Mouse (Mus musculus): ENCODE data around the gene Slc15a2. TPM values are rescaled to one million over a fixed set of nuclear protein-coding genes. Genes with fewer than 3 reads are reported as not detected.

Gene Slc15a2
- polyA plus RNA-seq, 1 experiment, result 15.3 TPM

DNA sequence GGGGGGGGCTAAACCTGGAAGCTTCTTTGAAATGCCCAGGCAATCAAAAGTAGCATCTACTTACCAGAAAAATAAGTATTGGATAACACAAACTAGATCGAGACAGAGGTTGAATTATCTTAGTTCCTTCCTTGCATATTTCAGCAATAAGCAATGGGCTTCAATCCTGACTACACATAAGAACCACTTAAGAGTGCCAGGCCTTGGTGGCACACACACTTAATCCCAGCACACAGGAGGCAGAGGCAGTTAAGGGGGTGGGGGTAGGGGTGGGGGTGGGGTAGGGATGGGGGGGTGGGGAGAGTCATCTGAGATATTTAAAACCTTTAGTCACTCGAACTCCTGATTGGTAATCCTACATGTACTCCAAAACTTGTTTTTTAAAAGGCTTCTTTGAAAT, 13.5 kb downstream of the Slc15a2 start:
- Histone ChIP-seq H3K4me3 (ENCODE audit: insufficient read depth, low read length) (no peak overlapping the region), H3K4me1 (ENCODE audit: control insufficient read depth, insufficient read depth, low read length) (peaks cover 4% of the 10 kb centered on the region), H3K27ac (ENCODE audit: insufficient read depth, low read depth, low read length) (no peak overlapping the region)
- TF ChIP-seq CTCF (IDR thresholded peaks at IDR 0.05; ENCODE audit: low read depth, low read length) (no peak), POLR2A (IDR thresholded peaks at IDR 0.05; ENCODE audit: borderline replicate concordance, low read depth, low read length) (no peak)

DNA sequence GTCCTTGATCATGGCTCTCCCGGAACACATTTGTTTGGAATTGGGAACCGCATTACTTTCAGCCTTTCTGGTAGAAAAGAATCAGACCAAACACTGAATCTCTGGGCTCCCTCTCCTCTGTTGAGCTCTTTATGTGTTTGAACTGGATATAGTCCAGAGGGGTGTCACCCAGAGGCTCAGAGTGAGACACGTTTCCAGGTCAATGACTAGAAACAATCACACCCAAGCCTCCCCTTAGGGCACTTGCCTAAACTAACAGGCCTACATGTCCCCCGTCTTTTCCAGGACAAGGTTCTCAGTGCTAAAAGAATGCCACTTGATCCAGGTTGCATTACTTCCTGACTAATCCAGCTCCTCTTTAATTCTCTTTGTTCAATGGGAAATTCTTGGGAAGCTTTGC, 13.9 kb downstream of the Slc15a2 start:
- Histone ChIP-seq H3K27ac (ENCODE audit: insufficient read depth, low read depth, low read length) (no peak overlapping the region), H3K4me1 (ENCODE audit: control insufficient read depth, insufficient read depth, low read length) (peaks cover 3% of the 10 kb centered on the region), H3K4me3 (ENCODE audit: insufficient read depth, low read length) (no peak overlapping the region)
- TF ChIP-seq CTCF (IDR thresholded peaks at IDR 0.05; ENCODE audit: low read depth, low read length) (no peak), POLR2A (IDR thresholded peaks at IDR 0.05; ENCODE audit: borderline replicate concordance, low read depth, low read length) (no peak)

DNA sequence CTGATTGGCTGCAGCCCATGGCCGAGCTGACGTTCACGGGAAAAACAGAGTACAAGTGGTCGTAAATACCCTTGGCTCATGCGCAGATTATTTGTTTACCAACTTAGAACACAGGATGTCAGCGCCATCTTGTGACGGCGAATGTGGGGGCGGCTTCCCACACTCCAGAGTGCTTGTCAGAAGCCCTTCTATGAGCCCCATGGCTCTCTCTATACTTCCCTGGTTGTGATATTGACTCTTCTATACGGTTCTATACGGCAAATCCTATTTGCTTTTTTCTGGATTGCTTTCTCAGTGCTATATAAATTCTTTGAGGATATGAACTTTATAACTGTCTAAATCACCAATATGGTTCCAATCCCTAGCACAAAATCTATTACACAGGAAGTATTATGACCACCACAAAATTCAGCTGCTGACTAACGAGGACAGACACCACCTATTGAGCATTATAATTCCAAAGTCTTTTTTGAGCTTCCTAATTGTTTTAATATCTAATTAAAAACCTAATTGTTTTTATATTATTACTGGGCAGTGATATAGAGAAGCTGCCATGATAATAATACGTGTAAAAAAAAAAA, 14.5 kb downstream of the Slc15a2 start:
- no peaks in the 10 kb centered on the region for H3K4me1 ChIP-seq (ENCODE audit: control insufficient read depth, insufficient read depth, low read length)
- H3K4me3 ChIP-seq (ENCODE audit: insufficient read depth, low read length), result no peak overlapping the region
- TF ChIP-seq POLR2A (IDR thresholded peaks at IDR 0.05; ENCODE audit: borderline replicate concordance, low read depth, low read length), result no peak
- TF ChIP-seq CTCF (IDR thresholded peaks at IDR 0.05; ENCODE audit: low read depth, low read length), result no peak
- H3K27ac ChIP-seq (ENCODE audit: insufficient read depth, low read depth, low read length), result no peak overlapping the region

DNA sequence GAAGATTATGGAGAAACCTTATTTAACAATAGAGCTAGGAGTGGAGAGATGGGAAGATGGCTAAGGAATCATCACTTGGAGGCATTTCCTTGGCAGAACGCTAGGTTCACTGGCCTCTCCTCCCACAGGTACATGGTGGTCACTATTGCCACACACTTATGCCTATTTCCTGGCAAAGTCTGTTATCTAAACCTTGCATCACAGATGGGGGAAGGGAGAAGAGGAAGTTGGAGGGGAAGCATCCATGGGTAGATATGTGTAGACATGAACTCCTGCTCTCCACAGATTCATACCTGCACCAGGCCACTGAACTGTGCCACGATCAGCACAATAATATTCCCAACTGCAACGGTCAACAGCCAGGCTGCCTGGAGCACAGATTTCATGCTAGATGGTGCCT, 32.8 kb downstream of the Slc15a2 start:
- peaks cover 31% of the 10 kb centered on the region for H3K4me1 ChIP-seq (ENCODE audit: control insufficient read depth, insufficient read depth, low read length)
- no peak overlapping the region for H3K27ac ChIP-seq (ENCODE audit: insufficient read depth, low read depth, low read length)
- no peak overlapping the region for H3K4me3 ChIP-seq (ENCODE audit: insufficient read depth, low read length)
- TF ChIP-seq POLR2A (IDR thresholded peaks at IDR 0.05; ENCODE audit: borderline replicate concordance, low read depth, low read length) (no peak), CTCF (IDR thresholded peaks at IDR 0.05; ENCODE audit: low read depth, low read length) (no peak)

DNA sequence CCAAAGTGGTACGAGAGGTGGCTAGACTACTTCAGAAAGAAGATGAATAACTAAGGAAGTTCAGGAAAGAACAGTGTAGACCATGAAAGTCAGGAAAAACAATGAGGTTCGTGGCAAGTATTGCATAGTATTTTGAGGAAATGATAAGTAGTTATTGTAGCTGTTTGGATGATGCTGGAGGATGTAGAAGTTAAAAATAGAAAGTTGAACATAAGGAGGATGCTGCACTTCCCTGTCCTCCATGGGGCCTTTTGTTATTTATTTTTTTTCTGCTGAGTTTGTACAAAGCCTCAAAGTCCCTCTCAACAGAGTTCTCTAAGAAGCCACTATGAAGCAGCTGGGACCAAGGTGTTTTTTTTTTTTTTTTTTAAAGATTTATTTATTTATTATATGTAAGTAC, 37.0 kb downstream of the Slc15a2 start:
- no peak for TF ChIP-seq CTCF (IDR thresholded peaks at IDR 0.05; ENCODE audit: low read depth, low read length)
- no peak for TF ChIP-seq POLR2A (IDR thresholded peaks at IDR 0.05; ENCODE audit: borderline replicate concordance, low read depth, low read length)
- peaks cover 33% of the 10 kb centered on the region for H3K4me1 ChIP-seq (ENCODE audit: control insufficient read depth, insufficient read depth, low read length)
- H3K4me3 ChIP-seq (ENCODE audit: insufficient read depth, low read length), result no peak overlapping the region
- H3K27ac ChIP-seq (ENCODE audit: insufficient read depth, low read depth, low read length), result peak overlapping the region; percentile 74

DNA sequence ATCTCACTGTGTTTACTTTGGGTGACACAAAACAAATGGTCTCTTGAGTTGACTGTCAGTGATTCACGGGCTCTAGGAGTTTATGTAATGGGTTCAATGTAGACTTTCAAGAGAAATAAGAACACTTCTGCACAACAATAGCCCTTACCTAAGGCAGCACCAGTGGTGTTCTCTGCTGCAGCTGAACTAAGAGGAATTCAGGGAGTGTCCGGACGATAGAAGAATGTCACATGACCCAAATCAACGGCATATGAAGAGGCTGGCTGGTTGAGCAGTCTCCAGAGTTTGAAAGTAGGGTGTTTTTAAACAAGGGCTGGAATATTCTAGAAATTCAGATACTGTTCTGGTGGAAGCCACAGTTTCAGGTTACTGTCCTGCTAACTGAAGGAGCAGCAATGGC, 37.7 kb downstream of the Slc15a2 start:
- H3K4me1 ChIP-seq (ENCODE audit: control insufficient read depth, insufficient read depth, low read length), result peaks cover 30% of the 10 kb centered on the region
- H3K4me3 ChIP-seq (ENCODE audit: insufficient read depth, low read length), result no peak overlapping the region
- H3K27ac ChIP-seq (ENCODE audit: insufficient read depth, low read depth, low read length), result peak overlapping the region; percentile 74
- TF ChIP-seq CTCF (IDR thresholded peaks at IDR 0.05; ENCODE audit: low read depth, low read length) (no peak), POLR2A (IDR thresholded peaks at IDR 0.05; ENCODE audit: borderline replicate concordance, low read depth, low read length) (no peak)

DNA sequence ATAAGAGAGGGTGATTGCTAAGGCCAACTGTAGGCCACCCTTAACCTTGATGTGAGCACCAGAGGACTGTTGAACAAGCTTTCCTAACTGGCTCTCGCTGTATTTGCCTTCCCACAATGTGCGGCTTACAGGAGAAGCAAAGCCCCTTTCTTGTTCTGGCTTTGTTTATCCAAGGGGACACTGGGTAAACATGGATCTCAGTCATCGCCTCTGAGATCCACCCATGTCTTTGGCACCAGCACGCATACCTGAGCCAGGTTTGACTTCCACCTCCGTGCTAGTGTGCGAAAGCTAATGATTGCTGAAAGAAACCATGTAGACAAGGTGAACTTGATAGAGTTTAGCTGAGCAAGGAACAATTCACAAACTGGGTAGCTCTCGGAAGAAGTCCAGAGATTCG, 41.2 kb downstream of the Slc15a2 start:
- Histone ChIP-seq H3K4me1 (ENCODE audit: control insufficient read depth, insufficient read depth, low read length) (peaks cover 18% of the 10 kb centered on the region), H3K27ac (ENCODE audit: insufficient read depth, low read depth, low read length) (no peak overlapping the region), H3K4me3 (ENCODE audit: insufficient read depth, low read length) (no peak overlapping the region)
- TF ChIP-seq CTCF (IDR thresholded peaks at IDR 0.05; ENCODE audit: low read depth, low read length) (no peak), POLR2A (IDR thresholded peaks at IDR 0.05; ENCODE audit: borderline replicate concordance, low read depth, low read length) (no peak)

DNA sequence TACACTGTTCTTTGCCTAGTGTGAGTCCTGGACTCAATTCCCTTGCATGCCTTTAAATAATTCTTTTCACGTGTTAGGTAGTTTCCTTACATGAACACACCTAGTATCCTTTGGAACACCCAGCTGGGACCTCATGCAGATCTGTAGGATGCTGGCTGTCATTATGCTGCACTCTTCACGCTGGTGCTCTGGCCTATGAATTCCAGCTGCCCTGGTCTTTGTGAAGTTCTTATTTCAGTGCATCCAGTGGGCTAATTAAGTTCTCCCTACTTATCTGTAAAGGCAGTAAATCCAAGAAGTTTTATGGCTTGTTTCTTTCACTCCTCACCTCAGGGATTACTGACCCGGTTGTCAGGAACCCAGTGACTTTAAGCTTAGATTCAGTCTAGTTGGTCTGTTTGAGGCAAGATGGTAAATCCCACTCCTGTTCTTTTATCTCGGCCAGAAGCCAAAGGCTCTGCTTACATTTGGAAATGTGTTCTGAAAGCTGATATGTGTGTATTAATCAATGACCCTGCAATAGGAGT, 45.3 kb downstream of the Slc15a2 start:
- TF ChIP-seq POLR2A (IDR thresholded peaks at IDR 0.05; ENCODE audit: borderline replicate concordance, low read depth, low read length), result no peak
- TF ChIP-seq CTCF (IDR thresholded peaks at IDR 0.05; ENCODE audit: low read depth, low read length), result no peak
- no peak overlapping the region for H3K27ac ChIP-seq (ENCODE audit: insufficient read depth, low read depth, low read length)
- H3K4me1 ChIP-seq (ENCODE audit: control insufficient read depth, insufficient read depth, low read length), result peaks cover under 1% of the 10 kb centered on the region; the same call in 1 of the 2 replicates
- no peak overlapping the region for H3K4me3 ChIP-seq (ENCODE audit: insufficient read depth, low read length)

DNA sequence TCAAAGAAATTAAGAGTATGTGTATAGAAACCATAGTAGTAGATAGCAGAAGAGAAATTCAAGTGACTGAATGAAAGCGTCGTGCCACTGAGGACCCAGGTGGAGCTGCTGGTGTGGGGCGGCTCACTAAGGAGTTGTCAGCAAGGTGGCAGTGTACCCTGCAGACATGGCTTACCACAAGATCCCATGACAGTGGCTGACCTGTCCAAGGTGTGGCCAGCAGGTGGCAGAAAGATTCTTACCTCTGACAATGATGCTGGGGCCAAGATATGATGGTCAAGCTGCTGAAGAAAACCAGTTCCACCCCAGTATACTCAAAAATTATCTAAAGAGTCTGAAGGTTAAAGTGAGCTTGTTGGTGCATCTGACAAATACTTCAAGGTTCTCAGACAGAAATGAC, 49.3 kb downstream of the Slc15a2 start:
- no peaks in the 10 kb centered on the region for H3K4me1 ChIP-seq (ENCODE audit: control insufficient read depth, insufficient read depth, low read length)
- TF ChIP-seq CTCF (IDR thresholded peaks at IDR 0.05; ENCODE audit: low read depth, low read length) (no peak), POLR2A (IDR thresholded peaks at IDR 0.05; ENCODE audit: borderline replicate concordance, low read depth, low read length) (no peak)
- H3K27ac ChIP-seq (ENCODE audit: insufficient read depth, low read depth, low read length), result no peak overlapping the region
- no peak overlapping the region for H3K4me3 ChIP-seq (ENCODE audit: insufficient read depth, low read length)

DNA sequence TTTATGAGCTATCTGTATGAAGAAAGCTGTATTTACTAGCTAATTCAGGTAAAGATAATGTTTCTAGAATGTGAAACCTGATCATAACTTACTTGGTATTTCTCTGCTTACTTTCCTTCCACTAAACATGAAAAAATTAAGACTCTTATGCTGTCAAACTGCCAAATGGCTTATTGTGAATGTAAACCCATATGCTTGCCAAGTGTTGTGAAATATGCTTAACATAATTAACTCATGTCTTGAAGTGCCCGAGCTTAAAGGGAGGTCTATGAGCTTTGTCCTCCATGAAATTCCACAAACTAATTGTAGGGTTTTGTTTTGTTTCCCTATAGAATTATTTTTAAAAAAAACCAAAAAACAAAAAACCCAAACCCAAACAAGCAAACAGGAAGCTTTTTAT, 50.9 kb downstream of the Slc15a2 start:
- Histone ChIP-seq H3K4me3 (ENCODE audit: insufficient read depth, low read length) (no peak overlapping the region), H3K4me1 (ENCODE audit: control insufficient read depth, insufficient read depth, low read length) (no peaks in the 10 kb centered on the region)
- TF ChIP-seq CTCF (IDR thresholded peaks at IDR 0.05; ENCODE audit: low read depth, low read length) (no peak), POLR2A (IDR thresholded peaks at IDR 0.05; ENCODE audit: borderline replicate concordance, low read depth, low read length) (no peak)

More for the DNA sequence above, 50.9 kb downstream of the Slc15a2 start:
- H3K27ac ChIP-seq (ENCODE audit: insufficient read depth, low read depth, low read length), result no peak overlapping the region
